22 mouse cellular contexts compared by ENCODE assay signal in the genomic region with DNA sequence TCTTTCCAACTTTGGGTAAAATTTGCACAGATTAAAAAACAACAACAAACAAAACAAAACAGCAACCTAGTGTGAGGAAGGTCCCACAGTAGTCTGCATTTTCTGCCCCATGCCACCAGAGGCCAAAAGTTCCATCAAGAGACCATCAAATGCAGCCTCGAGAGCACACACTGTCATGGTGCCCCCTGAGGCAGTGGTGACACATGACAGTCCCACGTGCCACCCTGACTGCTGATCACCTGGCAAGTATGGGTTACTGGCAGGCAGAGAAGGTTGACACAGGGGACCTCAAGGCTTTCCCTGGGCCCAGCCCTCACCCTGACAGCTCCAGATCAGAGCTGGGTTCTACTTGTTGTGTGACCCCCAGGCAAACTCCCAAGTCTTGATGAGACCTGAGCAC. TPM values are rescaled to one million over a fixed set of nuclear protein-coding genes. Genes with fewer than 3 reads are reported as not detected.
DNase-seq lines count a peak whose midpoint lies in the region; ATAC-seq and TF ChIP-seq lines count a peak whose summit lies in the region.
"Had no signal": no experiment of that assay in that cellular context is flagged by ENCODE, and none has a peak within 500 bp of the region (broad histone marks: within the 10 kb centered on the region; RNA-seq: fewer than 3 reads in every experiment).

No protein-coding gene starts in this region.

- intact Hi-C loops in gastrocnemius, adult 2 months (cut with DNase I), result no loop called here

- no peak overlapping the region for H3K9ac ChIP-seq in lung, postnatal 0 days (replicated peaks; ENCODE audit: low read depth)
- H3K9ac ChIP-seq: embryonic facial prominence, embryonic 12.5 days; forebrain, embryonic 12.5 days; hindbrain, embryonic 12.5 days had no signal

- no peak for ATAC-seq in lung, postnatal 0 days
- ATAC-seq in activated CD4-positive, CD25-positive, alpha-beta regulatory T cell, adult 4 months, result no peak
- ATAC-seq: hindbrain, embryonic 16.5 days; Patski had no signal

- no peaks in the 10 kb centered on the region for H3K9me3 ChIP-seq in lung, postnatal 0 days (ENCODE audit: low read length)
- H3K9me3 ChIP-seq: embryonic facial prominence, embryonic 12.5 days; forebrain, embryonic 12.5 days; heart, embryonic 10.5 days had no signal

- H3K4me3 ChIP-seq in gastrocnemius, adult 2 months, result no peak overlapping the region
- H3K4me3 ChIP-seq in lung, postnatal 0 days (ENCODE audit: low read depth, low read length), result no peak overlapping the region
- H3K4me3 ChIP-seq: embryonic facial prominence, embryonic 12.5 days; forebrain, embryonic 12.5 days; heart, embryonic 10.5 days; hindbrain, embryonic 12.5 days had no signal

- 54% methylated on average over 2 of the region's 2 CpGs for WGBS in lung, postnatal 0 days

- no peaks in the 10 kb centered on the region for H3K36me3 ChIP-seq in lung, postnatal 0 days (ENCODE audit: insufficient read depth, low read length)
- H3K36me3 ChIP-seq: embryonic facial prominence, embryonic 12.5 days; heart, embryonic 10.5 days; hindbrain, embryonic 12.5 days had no signal

- TF ChIP-seq CTCF in gastrocnemius, adult 2 months (IDR thresholded peaks at IDR 0.05), result no peak
- peak; percentile 31 for TF ChIP-seq CTCF in lung, postnatal 0 days (IDR thresholded peaks at IDR 0.05)

- H3K4me2 ChIP-seq in lung, postnatal 0 days (replicated peaks; ENCODE audit: low read depth, low read length), result no peak overlapping the region
- H3K4me2 ChIP-seq: embryonic facial prominence, embryonic 12.5 days; forebrain, embryonic 12.5 days; hindbrain, embryonic 12.5 days had no signal

- DNase-seq in gastrocnemius, adult 2 months, result peak; percentile 17
- DNase-seq in gastrocnemius, postnatal 4 days (ENCODE audit: low spot score in 2 of 2), result no peak
- DNase-seq in lung, postnatal 0 days (ENCODE audit: low spot score), result no peak
- no peak for DNase-seq in lung, postnatal 36 days
- DNase-seq in ZHBTc4 (ENCODE audit: low read depth, low spot score), result peak; percentile 60
- DNase-seq in naive thymus-derived CD4-positive, alpha-beta T cell, adult 2 months (ENCODE audit: low read depth), result peak; percentile 13
- no peak for DNase-seq in right cerebral cortex, adult 18-20 months
- DNase-seq: adrenal gland, postnatal 10 days; cerebellum, adult 11-12 months; cerebellum, adult 9-10 months; cerebellum, postnatal 25 days; gastrocnemius, postnatal 36 days; heart, adult 18-20 months; heart, postnatal 10 days; heart, postnatal 4 days had no signal

- no peak overlapping the region for H3K27ac ChIP-seq in gastrocnemius, adult 2 months
- no peak overlapping the region for H3K27ac ChIP-seq in lung, postnatal 0 days (ENCODE audit: low read length)
- H3K27ac ChIP-seq: embryonic facial prominence, embryonic 12.5 days; forebrain, embryonic 12.5 days; heart, embryonic 10.5 days; hindbrain, embryonic 12.5 days had no signal

- no peak for TF ChIP-seq EP300 in lung, postnatal 0 days (IDR thresholded peaks at IDR 0.05)

- H3K4me1 ChIP-seq in lung, postnatal 0 days (ENCODE audit: insufficient read depth, low read depth, low read length), result no peaks in the 10 kb centered on the region
- H3K4me1 ChIP-seq: embryonic facial prominence, embryonic 12.5 days; forebrain, embryonic 12.5 days; hindbrain, embryonic 12.5 days had no signal

- no peaks in the 10 kb centered on the region for H3K27me3 ChIP-seq in lung, postnatal 0 days (replicated peaks; ENCODE audit: insufficient read depth, low read length)
- H3K27me3 ChIP-seq: embryonic facial prominence, embryonic 12.5 days; forebrain, embryonic 12.5 days; hindbrain, embryonic 12.5 days; Patski had no signal

RNA-seq across cellular contexts. Expression of gene Apobec3, which starts 28.3 kb away (rescaled TPM):
- 1 to 10 TPM; 2.4 to 2.6 TPM for total RNA-seq in gastrocnemius, adult 2 months (2021)
- total RNA-seq in gastrocnemius, postnatal 4 days (2021), result 10 to 100 TPM; 10.2 to 13.4 TPM
- polyA plus RNA-seq in lung, postnatal 0 days (2015; fragmentation: Nextera tagmentation; extraction: Ambion mirVana), result 24.8 and 29.5 TPM in 2 replicates
- polyA plus RNA-seq in activated CD4-positive, CD25-positive, alpha-beta regulatory T cell, adult 4 months (2017; shearing (Covaris generic)), result 100 to 1,000 TPM; 505 to 519 TPM

RNA-seq across cellular contexts. Expression of gene Cbx7, which starts 51.1 kb away (rescaled TPM):
- 10 to 100 TPM; 18.9 to 19.6 TPM for total RNA-seq in gastrocnemius, adult 2 months (2021)
- 1 to 10 TPM; 2.1 TPM for total RNA-seq in gastrocnemius, postnatal 4 days (2021)
- polyA plus RNA-seq in lung, postnatal 0 days (2015; fragmentation: Nextera tagmentation; extraction: Ambion mirVana), result 4.1 and 4.5 TPM in 2 replicates
- 10 to 100 TPM; 21.9 to 30.3 TPM for polyA plus RNA-seq in activated CD4-positive, CD25-positive, alpha-beta regulatory T cell, adult 4 months (2017; shearing (Covaris generic))

Comparison
In these comparisons a context has a peak if more than half of its experiments do, and no peak if none do; other contexts are left out.
1. DNase-seq: peak in gastrocnemius, adult 2 months (single experiment), ZHBTc4 (single experiment) and naive thymus-derived CD4-positive, alpha-beta T cell, adult 2 months (single experiment); none in gastrocnemius, postnatal 4 days (0 of 2), lung, postnatal 0 days (single experiment), lung, postnatal 36 days (single experiment) and right cerebral cortex, adult 18-20 months (single experiment).
2. RNA of gene Cbx7, which starts 51.1 kb away (total RNA-seq): 18.9 to 19.6 TPM in gastrocnemius, adult 2 months; 2.1 TPM in gastrocnemius, postnatal 4 days; every median in the first group is over 4 times any median in the second.